Mouse (Mus musculus) liver, postnatal 0 days (tissue): ENCODE measurements at regions not wholly inside any gene's neighbourhood (a gene's known extent, or its start where the extent isn't known, plus 50 kb on each side); places are given as distances from the start of the nearest gene placed in this dataset.

Experiments used
- ATAC-seq: fragments of 200-750 bp; cut with Nextera tagmentation; 2 replicates; pipeline ENCODE4 v1.8.0; 2017; ENCODE audit warnings: mild to moderate bottlenecking, moderate library complexity
- DNase-seq: peaks from one replicate; pipeline ENCODE4 v3.0.0-alpha.2; 2016
- H3K27ac ChIP-seq: fragments of 300-500 bp; sonication (generic); 2 replicates; pipeline ENCODE4 v1.5.1; 2014; ENCODE audit warnings: antibody characterized with exemption, moderate library complexity, mild to moderate bottlenecking, low read depth
- H3K27me3 ChIP-seq: fragments of 300-500 bp; sonication (generic); 2 replicates; pipeline ENCODE4 v1.6.1; 2014; ENCODE audit warnings: low read length, control low read depth, mixed read lengths; ENCODE audit not compliant: insufficient read depth
- H3K36me3 ChIP-seq: fragments of 300-500 bp; sonication (generic); replicated peaks from 2 replicates; pipeline ENCODE4 v1.6.1; 2014; ENCODE audit warnings: mild to moderate bottlenecking, control low read depth, low read length, moderate library complexity, mixed read lengths; ENCODE audit not compliant: insufficient read depth
- H3K4me1 ChIP-seq: fragments of 300-500 bp; sonication (generic); 2 replicates; pipeline ENCODE4 v1.6.1; 2014; ENCODE audit warnings: antibody characterized with exemption, mild to moderate bottlenecking, control low read depth; ENCODE audit not compliant: insufficient read depth
- H3K4me2 ChIP-seq: fragments of 300-500 bp; sonication (generic); 2 replicates; pipeline ENCODE4 v1.6.1; 2014; ENCODE audit warnings: low read depth, mild to moderate bottlenecking, low read length, moderate library complexity, mixed read lengths
- H3K4me3 ChIP-seq: fragments of 300-500 bp; sonication (generic); 2 replicates; pipeline ENCODE4 v1.5.1; 2014; ENCODE audit warnings: low read depth, low read length
- H3K9ac ChIP-seq: fragments of 300-500 bp; sonication (generic); replicated peaks from 2 replicates; pipeline ENCODE4 v1.6.1; 2014; ENCODE audit warnings: mild to moderate bottlenecking, moderate library complexity
- H3K9me3 ChIP-seq: fragments of 300-500 bp; sonication (generic); 2 replicates; pipeline ENCODE4 v1.6.1; 2016; ENCODE audit warnings: mild to moderate bottlenecking, control low read depth, low read length, mixed read lengths
- CTCF ChIP-seq: sonication (generic); IDR thresholded peaks from 2 replicates; pipeline ENCODE4 v1.5.1; 2016; ENCODE audit warnings: antibody characterized with exemption, low read depth
- EP300 ChIP-seq: IDR thresholded peaks from 2 replicates; pipeline ENCODE4 v1.6.1; 2016; ENCODE audit warnings: antibody characterized with exemption, low read depth, mild to moderate bottlenecking
- WGBS: fragments of 180-500 bp; shearing (Covaris S2); extraction: QIAGEN DNeasy Blood & Tissue Kit; methylation state at CpG from one replicate; pipeline ENCODE4 v1.1.7; 2014; ENCODE audit not compliant: insufficient replicate concordance; 5-methylcytosine and 5-hydroxymethylcytosine counted together

DNA sequence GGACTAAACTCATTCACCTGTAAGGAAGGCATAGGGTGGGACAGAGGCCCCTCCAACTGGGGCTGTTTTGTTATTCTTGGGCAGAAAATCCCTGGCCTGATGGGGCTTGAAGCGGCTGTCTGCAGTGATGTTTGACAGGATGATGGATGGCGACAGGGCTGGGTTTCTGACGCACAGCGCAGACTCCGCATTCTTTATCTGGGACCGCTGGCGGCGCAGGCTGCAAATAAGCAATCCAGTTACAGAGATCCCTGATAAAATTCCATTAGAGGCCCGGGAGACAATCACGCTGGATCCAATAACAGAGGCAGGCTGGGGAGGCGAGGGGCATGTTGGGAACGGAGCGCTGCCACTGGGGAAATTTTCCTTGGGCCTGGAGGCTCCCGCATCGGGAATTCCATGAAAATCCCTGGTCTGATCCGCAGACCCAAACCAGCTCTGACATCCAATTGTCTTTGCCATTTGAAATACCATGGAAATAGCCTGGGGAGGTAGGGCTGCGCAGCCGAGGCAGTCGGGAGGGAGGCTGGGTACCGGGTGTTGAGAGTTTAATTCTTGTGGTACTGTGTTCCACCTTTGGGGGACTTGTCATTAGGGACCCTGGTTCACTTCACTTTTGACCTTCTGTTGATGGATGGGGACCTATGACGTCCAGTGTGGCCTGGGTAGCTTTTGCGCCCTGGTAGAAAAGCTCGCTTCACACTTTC lies 99.0 kb upstream of the Sdk2 start:
- H3K9me3 ChIP-seq = no peaks in the 10 kb centered on the region; the same call in 1 of the 2 replicates
- no peak for TF ChIP-seq CTCF
- H3K36me3 ChIP-seq = no peaks in the 10 kb centered on the region
- ATAC-seq (no peak), DNase-seq (no peak)
- H3K27me3 ChIP-seq = 0 out of 2 replicates have a peak, but pooled peaks cover 2% of the 10 kb centered on the region
- no peak overlapping the region for H3K27ac ChIP-seq
- H3K9ac ChIP-seq = no peak overlapping the region
- H3K4me3 ChIP-seq = no peak overlapping the region
- H3K4me1 ChIP-seq = no peaks in the 10 kb centered on the region
- H3K4me2 ChIP-seq = no peak overlapping the region
- WGBS = 38% methylated on average over 23 of the region's 23 CpGs

DNA sequence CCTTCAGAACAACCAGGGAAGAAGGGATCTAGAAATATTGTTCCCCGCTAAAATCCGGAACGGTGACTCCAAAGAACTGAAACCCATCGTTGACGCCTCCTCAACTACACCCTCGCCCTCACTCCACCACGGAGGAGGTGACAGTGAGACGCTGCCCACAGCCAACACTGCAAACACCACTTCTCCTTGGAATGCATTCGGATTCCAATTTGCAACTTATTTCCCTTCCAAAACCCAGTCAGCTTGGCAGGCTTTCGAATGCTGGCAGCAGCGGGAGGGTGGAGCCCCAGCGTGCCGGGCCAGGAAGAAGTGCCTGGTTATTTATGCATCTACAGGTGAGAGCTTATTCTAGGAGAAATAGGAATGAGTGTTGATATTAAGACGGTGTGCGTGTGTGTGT lies 85.9 kb upstream of the Sdk2 start:
- Histone ChIP-seq H3K36me3 (no peaks in the 10 kb centered on the region), H3K4me3 (no peak overlapping the region), H3K4me1 (no peaks in the 10 kb centered on the region; the same call in 1 of the 2 replicates), H3K27ac (no peak overlapping the region), H3K27me3 (no peaks in the 10 kb centered on the region), H3K4me2 (no peak overlapping the region), H3K9me3 (no peaks in the 10 kb centered on the region), H3K9ac (no peak overlapping the region)
- DNase-seq (no peak), ATAC-seq (no peak)
- TF ChIP-seq CTCF (no peak), EP300 (no peak)
- 80% methylated on average over 15 of the region's 15 CpGs for WGBS

DNA sequence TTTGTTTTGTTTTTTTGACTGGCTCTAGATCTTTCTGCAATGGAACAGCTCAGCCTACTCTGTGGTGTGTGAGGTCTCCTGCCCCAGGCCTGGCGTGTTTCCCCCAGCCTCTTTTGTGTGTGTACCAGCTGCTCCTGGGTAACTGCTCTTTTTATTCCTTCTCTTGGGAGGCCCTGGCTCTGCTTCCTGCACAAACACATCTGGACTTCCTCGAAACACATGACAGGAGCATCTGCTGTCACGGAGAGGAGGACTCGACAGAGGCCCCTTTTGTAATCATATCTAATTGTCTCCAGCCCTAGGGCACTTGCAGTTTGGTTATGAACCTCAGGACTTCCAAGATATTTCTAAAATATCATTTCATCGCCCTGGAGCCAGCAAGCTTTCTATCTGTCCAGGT lies 79.5 kb upstream of the Sdk2 start:
- TF ChIP-seq EP300 (no peak), CTCF (no peak)
- DNase-seq (no peak), ATAC-seq (no peak)
- no peak overlapping the region for H3K4me2 ChIP-seq
- no peak overlapping the region for H3K9ac ChIP-seq
- WGBS = 43% methylated on average over 5 of the region's 5 CpGs
- H3K4me3 ChIP-seq = no peak overlapping the region
- no peak overlapping the region for H3K27ac ChIP-seq
- H3K36me3 ChIP-seq = no peaks in the 10 kb centered on the region
- H3K27me3 ChIP-seq = no peaks in the 10 kb centered on the region
- no peaks in the 10 kb centered on the region; the same call in 1 of the 2 replicates for H3K9me3 ChIP-seq
- no peaks in the 10 kb centered on the region for H3K4me1 ChIP-seq

DNA sequence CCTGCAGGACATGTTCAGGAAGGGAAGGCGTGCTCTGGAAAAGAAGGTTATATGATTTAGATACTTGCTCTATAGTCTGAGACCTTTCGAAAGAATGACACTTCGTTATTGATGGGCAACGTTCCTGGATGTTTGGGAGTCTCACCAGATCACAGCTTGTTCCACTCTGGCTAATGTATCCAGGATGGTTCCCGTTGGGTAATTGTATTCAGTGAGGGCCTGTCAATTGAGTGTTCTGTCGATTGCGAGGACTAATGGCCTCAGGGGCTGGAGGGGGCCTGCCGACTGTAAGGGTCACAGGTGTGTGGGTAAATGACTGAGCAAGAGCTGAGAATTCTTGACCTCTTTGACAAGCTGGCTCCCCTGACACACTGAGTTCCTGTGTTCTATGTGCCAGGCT lies 62.4 kb upstream of the Sdk2 start:
- TF ChIP-seq EP300 (no peak), CTCF (no peak)
- no peak overlapping the region for H3K4me3 ChIP-seq
- no peak overlapping the region for H3K4me2 ChIP-seq
- H3K4me1 ChIP-seq = no peaks in the 10 kb centered on the region
- H3K9me3 ChIP-seq = no peaks in the 10 kb centered on the region
- ATAC-seq (no peak), DNase-seq (no peak)
- H3K27me3 ChIP-seq = no peaks in the 10 kb centered on the region
- no peak overlapping the region for H3K27ac ChIP-seq
- no peak overlapping the region for H3K9ac ChIP-seq
- 76% methylated on average over 8 of the region's 8 CpGs for WGBS
- no peaks in the 10 kb centered on the region for H3K36me3 ChIP-seq

DNA sequence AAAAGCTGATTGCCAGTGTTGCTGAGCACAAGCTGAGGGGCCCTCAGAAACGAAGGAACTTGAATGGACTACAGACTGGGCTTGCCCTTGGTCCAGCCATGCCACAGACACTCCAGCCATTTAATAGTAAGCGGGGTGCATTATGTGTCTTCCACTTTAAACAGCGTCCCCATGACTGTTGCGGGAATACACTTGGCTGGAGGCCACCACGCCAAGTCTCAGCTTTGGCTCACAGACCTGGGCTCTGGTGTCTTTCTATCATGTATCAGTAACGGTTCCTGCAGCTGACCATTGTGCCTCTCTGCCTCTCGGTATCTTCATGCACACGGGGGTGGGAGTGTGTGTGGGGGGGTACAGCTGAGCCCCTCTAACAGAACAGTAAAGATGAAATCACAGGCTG lies 62.0 kb upstream of the Sdk2 start:
- ATAC-seq = no peak
- Histone ChIP-seq H3K9ac (no peak overlapping the region), H3K27ac (no peak overlapping the region), H3K36me3 (no peaks in the 10 kb centered on the region), H3K4me3 (no peak overlapping the region), H3K9me3 (no peaks in the 10 kb centered on the region), H3K27me3 (no peaks in the 10 kb centered on the region), H3K4me2 (no peak overlapping the region), H3K4me1 (no peaks in the 10 kb centered on the region)
- no peak for DNase-seq
- TF ChIP-seq CTCF (no peak), EP300 (no peak)
- WGBS = 82% methylated on average over 8 of the region's 8 CpGs

DNA sequence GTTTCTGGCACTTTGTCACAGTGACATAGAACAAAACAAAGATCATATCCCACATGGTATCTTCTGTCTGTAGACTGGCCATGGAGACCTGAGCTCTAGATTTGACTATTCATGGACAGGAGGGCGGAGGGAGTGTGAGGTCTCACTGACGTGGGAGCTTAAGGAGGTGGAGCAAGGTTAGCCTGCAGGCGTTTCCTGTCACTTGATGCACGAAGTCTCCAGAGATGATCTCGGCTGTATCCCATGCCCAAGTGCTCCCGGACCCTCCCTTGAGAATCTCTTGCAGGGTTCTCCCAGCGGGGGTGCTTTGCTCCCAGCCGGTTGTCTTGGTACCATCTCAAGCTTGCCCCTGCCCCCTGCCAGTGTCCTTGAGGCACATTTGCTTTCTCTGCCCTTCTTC lies 60.6 kb upstream of the Sdk2 start:
- no peak for ATAC-seq
- Histone ChIP-seq H3K36me3 (no peaks in the 10 kb centered on the region), H3K9me3 (no peaks in the 10 kb centered on the region), H3K4me2 (no peak overlapping the region), H3K4me3 (no peak overlapping the region), H3K27ac (no peak overlapping the region), H3K9ac (no peak overlapping the region), H3K4me1 (no peaks in the 10 kb centered on the region), H3K27me3 (no peaks in the 10 kb centered on the region)
- no peak for DNase-seq
- TF ChIP-seq EP300 (no peak), CTCF (no peak)
- WGBS = 35% methylated on average over 8 of the region's 8 CpGs
